Mouse (Mus musculus): ENCODE measurements at regions not wholly inside any gene's neighbourhood (a gene's known extent, or its start where the extent isn't known, plus 50 kb on each side); places are given as distances from the start of the nearest gene placed in this dataset.
"Not testable (repeated sequence)": the region's sequence is repeated elsewhere in the genome, so short reads cannot be mapped to it uniquely, and the experiment has no call there.

DNA sequence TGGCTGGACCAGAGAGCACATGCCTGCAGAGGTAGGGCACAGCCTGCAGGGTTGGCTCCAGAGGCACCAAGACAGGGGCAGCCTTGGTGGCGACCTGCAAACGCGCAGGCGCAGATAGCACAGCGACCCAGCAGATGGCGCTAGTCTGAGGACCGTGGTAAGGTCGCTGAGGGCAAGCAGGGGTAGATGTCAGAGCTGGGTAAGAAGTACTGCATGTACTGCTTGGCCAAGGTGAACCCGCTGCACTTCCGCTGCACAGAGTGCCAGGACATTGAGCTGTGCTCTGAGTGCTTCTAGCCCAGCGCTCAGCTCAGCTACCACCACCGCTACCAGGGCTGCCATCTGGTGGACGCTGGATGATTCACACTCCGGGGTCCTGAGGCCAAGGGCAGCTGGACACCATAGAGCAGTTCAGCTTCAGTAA, 68.3 kb downstream of the Hsp90b1 start:
- peak; percentile 76 for DNase-seq (ENCODE audit: low spot score)

DNA sequence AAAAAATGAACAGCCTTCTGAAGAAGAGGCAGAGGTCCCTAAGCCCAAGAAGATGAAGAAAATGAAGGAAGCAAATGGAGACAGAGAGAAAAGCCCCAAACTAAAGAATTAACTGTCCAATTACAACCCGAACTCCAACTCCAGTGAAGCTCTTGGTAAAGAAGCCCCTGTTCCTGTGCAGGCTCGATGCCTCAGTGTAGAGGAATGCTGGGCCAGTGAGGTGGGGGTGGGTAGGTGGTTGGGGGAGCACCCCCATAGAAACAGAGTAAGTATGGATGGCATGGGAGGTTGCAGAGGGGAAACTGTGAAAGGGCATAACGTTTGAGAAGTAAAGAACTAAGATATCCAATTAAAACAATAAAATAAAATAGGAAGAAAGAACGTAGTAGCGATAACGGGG, 68.8 kb downstream of the Hsp90b1 start:
- not testable (repeated sequence) for DNase-seq (ENCODE audit: low spot score)

DNA sequence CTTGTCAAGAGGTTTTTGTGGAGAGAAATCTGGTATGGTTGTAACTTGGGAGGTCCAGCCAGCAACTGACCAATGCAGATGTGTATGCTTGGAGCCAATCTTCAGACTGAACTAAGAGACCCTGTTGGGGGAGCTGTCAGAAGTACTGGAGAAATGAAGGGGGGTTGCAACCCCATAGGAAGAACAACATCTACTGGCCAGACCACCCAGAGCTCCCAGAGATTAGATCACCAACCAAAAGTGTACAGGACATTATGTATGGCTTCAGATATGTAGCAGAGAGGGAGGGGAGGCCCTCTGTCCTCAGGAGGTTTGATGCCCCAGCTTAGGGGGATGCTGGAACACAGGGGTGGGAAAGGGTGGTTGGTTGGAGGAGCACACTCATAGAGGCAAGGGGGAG, 78.6 kb downstream of the Hsp90b1 start:
- DNase-seq (ENCODE audit: low spot score), result not testable (repeated sequence)

DNA sequence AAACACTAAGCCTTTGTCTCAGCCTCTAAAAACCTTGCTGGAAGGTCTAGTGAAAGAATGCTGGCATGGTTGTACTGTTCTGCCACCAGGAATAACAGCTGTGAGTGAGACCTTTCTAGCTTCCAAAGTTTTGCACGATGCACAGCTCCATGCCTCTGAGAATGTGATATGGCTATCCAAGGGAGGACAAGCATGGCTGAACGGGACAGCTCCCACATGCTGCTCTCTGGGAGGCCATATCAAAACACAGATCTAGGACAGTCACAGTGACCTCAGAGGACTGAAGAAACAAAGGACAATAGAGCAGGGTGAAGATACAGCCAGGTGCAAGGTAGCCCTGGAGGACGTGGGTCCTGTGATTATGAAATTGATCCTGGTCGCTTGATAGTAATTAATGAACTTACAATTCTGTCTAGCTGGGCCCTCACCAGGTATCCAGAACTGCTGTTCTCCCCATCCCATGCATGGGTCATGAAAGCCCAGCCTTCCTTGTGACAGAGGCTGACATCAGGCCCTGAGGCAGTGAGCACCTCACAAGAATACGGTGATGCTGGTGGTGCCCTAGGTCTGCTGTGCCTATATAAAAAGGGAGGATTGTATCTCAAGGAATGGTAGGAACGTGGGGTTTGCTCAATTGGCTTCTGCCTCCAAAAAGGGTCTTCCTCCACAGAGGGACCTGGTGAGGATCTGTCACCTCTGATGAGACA, 87.2 kb downstream of the Hsp90b1 start:
- DNase-seq (ENCODE audit: low spot score), result not testable (repeated sequence)

DNA sequence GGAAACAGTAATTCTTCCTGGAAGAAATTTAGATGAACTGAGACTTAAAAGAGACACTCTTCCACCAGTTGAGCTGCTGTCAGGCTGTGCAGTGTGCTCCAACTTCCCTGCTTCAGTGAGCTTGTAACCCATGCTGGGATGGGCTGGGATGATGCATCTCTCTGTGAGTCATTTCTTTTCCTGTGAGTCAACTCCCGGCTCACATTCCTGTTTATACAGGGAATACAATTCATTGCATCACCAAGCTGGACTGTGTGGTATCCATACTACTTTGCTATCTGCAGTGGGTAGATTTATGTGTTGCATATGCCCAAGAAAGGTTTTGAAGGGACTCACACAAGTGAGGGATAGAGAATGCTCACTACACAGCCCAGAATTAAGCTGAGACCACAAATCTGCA, 93.0 kb downstream of the Hsp90b1 start:
- not testable (repeated sequence) for DNase-seq (ENCODE audit: low spot score)

DNA sequence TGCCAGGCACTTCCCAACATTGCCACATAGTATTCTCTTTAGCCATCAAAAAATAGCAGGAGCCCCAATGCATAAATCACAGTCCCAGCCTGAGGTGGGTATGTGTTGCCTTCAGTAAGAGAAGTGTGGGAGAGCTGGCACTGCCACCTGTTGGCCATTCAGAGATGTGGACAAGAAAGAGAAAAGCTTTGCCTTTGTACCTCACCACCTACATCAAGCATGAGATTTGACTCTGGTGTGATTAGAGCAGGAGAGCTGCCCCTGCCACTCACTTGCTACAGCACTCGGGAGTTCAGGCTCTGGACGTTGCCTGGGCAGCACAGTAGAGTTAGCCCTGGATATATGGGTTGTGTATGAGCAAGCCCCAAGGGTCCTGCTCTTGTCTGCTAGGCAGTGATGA, 95.3 kb downstream of the Hsp90b1 start:
- not testable (repeated sequence) for DNase-seq (ENCODE audit: low spot score)

DNA sequence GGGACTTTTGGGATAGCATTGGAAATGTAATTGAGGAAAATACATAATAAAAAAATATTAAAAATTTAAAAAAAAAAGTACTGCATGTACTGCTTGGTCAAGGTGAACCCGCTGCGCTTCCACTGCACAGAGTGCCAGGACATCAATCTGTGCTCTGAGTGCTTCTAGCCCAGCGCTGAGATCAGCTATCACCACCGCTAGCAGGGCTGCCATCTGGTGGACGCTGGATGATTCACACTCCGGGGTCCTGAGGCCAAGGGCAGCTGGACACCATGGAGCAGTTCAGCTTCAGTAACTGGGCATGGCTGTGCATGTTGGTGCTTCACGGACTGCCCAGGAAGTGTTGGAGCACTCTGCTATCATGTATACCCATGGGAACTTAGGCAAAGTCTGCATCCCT, 102.1 kb upstream of the Syn3 start:
- not testable (repeated sequence) for DNase-seq (ENCODE audit: low spot score)

DNA sequence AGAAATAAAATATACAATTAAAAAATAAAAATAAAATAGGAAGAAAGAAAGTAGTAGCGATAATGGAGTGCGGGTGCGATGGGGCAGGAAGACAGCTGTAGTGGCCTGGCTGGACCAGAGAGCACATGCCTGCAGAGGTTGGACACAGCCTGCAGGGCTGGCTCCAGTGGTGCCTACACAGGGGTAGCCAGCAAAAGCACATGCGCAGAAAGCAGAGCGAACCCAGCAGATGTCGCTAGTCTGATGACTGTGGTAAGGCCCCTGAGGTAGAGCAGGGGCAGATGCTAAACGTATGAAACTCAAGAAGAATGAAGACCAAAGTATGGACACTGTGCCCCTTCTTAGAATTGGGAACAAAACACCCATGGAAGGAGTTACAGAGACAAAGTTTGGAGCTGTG, 101.3 kb upstream of the Syn3 start:
- DNase-seq (ENCODE audit: low spot score), result not testable (repeated sequence)

DNA sequence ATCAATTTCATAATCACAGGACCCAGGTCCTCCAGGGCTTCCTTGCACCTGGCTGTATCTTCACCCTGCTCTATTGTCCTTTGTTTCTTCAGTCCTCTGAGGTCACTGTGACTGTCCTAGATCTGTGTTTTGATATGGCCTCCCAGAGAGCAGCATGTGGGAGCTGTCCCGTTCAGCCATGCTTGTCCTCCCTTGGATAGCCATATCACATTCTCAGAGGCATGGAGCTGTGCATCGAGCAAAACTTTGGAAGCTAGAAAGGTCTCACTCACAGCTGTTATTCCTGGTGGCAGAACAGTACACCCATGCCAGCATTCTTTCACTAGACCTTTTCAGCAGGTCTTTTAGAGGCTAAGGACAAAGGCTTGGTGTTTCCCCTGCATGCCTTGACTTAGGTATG, 91.5 kb upstream of the Syn3 start:
- not testable (repeated sequence) for DNase-seq (ENCODE audit: low spot score)

DNA sequence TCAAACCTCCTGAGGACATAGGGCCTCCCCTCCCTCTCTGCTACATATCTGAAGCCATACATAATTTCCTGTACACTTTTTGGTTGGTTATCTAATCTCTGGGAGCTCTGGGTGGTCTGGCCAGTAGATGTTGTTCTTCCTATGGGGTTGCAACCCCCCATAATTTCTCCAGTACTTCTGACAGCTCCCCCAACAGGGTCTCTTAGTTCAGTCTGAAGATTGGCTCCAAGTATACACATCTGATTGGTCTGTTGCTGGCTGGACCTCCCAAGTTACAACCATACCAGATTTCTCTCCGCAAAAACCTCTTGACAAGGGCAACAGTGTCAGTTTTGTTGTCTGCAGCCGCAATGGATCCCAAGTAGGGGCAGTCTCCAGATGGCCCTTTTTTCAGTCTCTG, 68.2 kb upstream of the Syn3 start:
- DNase-seq (ENCODE audit: low spot score), result not testable (repeated sequence)

DNA sequence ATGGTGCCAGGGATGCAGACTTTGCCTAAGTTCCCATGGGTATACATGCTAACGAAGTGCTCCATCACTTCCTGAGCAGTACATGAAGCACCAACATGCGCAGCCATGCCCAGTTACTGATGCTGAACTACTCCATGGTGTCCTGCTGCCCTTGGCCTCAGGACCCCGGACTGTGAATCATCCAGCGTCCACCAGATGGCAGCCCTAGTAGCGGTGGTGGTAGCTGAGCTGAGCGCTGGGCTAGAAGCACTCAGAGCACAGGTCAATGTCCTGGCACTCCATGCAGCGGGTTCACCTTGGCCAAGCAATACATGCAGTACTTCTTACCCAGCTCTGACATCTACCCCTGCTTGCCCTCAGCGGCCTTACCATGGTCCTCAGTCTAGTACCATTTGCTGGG, 57.1 kb upstream of the Syn3 start:
- peak; percentile 4 for DNase-seq (ENCODE audit: low spot score)

Data from urinary bladder, postnatal 14 days (tissue).